Mouse (Mus musculus) 3134 (cell line): ENCODE results near the gene Rfc1.

Experiments
- DNase-seq: peaks from one replicate; pipeline ENCODE4 v3.0.0-alpha.2; 2011; ENCODE audit warnings: low spot score; ENCODE audit not compliant: insufficient read length; ENCODE audit errors: extremely low read depth

The Rfc1 gene

GRCm38 (mm10) chr5:65213321-65213720, 122.1 kb downstream of the Rfc1 start:
- DNase-seq = no peak
